Comparison of ENCODE assay signal across 11 mouse cellular contexts in the genomic region with DNA sequence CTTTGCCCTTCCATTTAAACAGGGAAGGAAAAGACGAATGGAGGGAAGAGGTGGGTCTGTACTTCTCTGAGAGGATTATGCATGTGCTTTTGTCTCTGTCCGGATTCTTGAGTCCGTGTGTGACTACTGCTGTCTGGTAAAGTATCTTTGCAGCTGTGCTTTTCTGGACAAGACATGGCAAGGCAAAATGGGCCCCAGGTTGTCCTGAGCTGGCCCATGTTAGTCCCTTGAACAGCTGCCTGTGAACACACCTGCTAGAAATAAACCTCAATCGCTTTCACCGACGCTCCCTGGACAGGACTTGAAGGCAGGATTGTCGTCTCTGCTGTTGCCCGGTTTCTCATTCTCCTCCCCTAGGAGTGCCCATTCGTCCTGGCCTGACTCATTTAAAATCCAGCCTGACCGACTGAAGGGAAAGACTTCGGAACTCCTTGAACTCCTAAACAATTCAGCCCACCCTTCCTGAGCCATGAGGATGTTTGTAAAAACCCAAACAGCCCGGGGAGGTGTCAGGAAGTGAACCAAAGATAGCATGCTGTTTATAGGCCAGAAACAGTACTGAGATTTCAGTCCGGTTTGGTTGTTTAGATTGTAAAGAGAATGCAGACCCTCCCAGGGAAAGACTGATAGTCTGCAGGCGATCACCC.
DNase-seq lines count a peak whose midpoint lies in the region; ATAC-seq and TF ChIP-seq lines count a peak whose summit lies in the region.
"Had no signal": no experiment of that assay in that cellular context is flagged by ENCODE, and none has a peak within 500 bp of the region (broad histone marks: within the 10 kb centered on the region; RNA-seq: fewer than 3 reads in every experiment).

No protein-coding gene starts in this region.

- TF ChIP-seq POLR2A in kidney, adult 2 months (IDR thresholded peaks at IDR 0.05; ENCODE audit: low read depth, low read length): no peak

- no peak overlapping the region for H3K9ac ChIP-seq in kidney, embryonic 15.5 days
- H3K9ac ChIP-seq: embryonic facial prominence, embryonic 13.5 days; liver, postnatal 0 days; neural tube, embryonic 12.5 days had no signal

- peaks cover 4% of the 10 kb centered on the region; the same call in 1 of the 2 replicates for H3K4me1 ChIP-seq in kidney, adult 2 months (ENCODE audit: control insufficient read depth, insufficient read depth, low read length)
- no peaks in the 10 kb centered on the region for H3K4me1 ChIP-seq in kidney, embryonic 15.5 days
- H3K4me1 ChIP-seq: embryonic facial prominence, embryonic 13.5 days; neural tube, embryonic 12.5 days had no signal

- no peaks in the 10 kb centered on the region for H3K9me3 ChIP-seq in kidney, embryonic 15.5 days (replicated peaks)
- H3K9me3 ChIP-seq: embryonic facial prominence, embryonic 13.5 days; neural tube, embryonic 12.5 days had no signal

- no peaks in the 10 kb centered on the region for H3K36me3 ChIP-seq in kidney, adult 2 months (ENCODE audit: control insufficient read depth, insufficient read depth, low read length)
- no peaks in the 10 kb centered on the region for H3K36me3 ChIP-seq in kidney, embryonic 15.5 days
- H3K36me3 ChIP-seq: embryonic facial prominence, embryonic 13.5 days; neural tube, embryonic 12.5 days had no signal

- H3K27ac ChIP-seq in kidney, adult 2 months (ENCODE audit: insufficient read depth, low read depth, low read length): peak overlapping the region; percentile 56
- H3K27ac ChIP-seq in kidney, embryonic 15.5 days: no peak overlapping the region
- H3K27ac ChIP-seq: embryonic facial prominence, embryonic 13.5 days; neural tube, embryonic 12.5 days had no signal

- H3K4me2 ChIP-seq in kidney, embryonic 15.5 days: no peak overlapping the region
- H3K4me2 ChIP-seq: embryonic facial prominence, embryonic 13.5 days; neural tube, embryonic 12.5 days had no signal

- no peak for TF ChIP-seq CTCF in kidney, adult 2 months (conservative IDR thresholded peaks at IDR 0.05; ENCODE audit: insufficient read depth, insufficient read length, low read depth, low read length)

- no peak overlapping the region for H3K4me3 ChIP-seq in kidney, adult 2 months (ENCODE audit: insufficient read depth, low read depth, low read length)
- H3K4me3 ChIP-seq in kidney, embryonic 15.5 days (replicated peaks): no peak overlapping the region
- H3K4me3 ChIP-seq: embryonic facial prominence, embryonic 13.5 days; neural tube, embryonic 12.5 days had no signal

- H3K27me3 ChIP-seq in kidney, adult 2 months (replicated peaks; ENCODE audit: control insufficient read depth, insufficient read depth, low read length): no peaks in the 10 kb centered on the region
- H3K27me3 ChIP-seq in kidney, embryonic 15.5 days: no peaks in the 10 kb centered on the region
- H3K27me3 ChIP-seq: embryonic facial prominence, embryonic 13.5 days; neural tube, embryonic 12.5 days had no signal

- peak; percentile 23 to 53 for DNase-seq in adrenal gland, adult (ENCODE audit: inconsistent age in 2 of 2, low spot score in 1 of 2)
- DNase-seq in adrenal gland, postnatal 4 days (ENCODE audit: low spot score in 2 of 2): no peak
- DNase-seq in kidney, adult 2 months: peak; percentile 74
- peak; percentile 25 to 34 for DNase-seq in kidney, adult 8-10 months
- peak; percentile 60 to 71 for DNase-seq in lung, postnatal 4 days
- DNase-seq in frontal cortex, adult 2 months (ENCODE audit: extremely low spot score in 1 of 2, low spot score in 1 of 2): no peak
- no peak for DNase-seq in spleen, postnatal 10 days (ENCODE audit: low spot score in 2 of 2)
- DNase-seq: liver, postnatal 0 days had no signal

- no peak for ATAC-seq in kidney, embryonic 15.5 days (replicated peaks; ENCODE audit: low FRiP score)
- ATAC-seq: liver, postnatal 0 days had no signal

- 58% methylated on average over 14 of the region's 14 CpGs for WGBS in kidney, adult 2 months
- 54% methylated on average over 14 of the region's 14 CpGs for WGBS in kidney, embryonic 15.5 days

Comparison
In these comparisons a context has a peak if more than half of its experiments do, and no peak if none do; other contexts are left out.
1. DNase-seq: peak in adrenal gland, adult (2 of 2), kidney, adult 2 months (single experiment), kidney, adult 8-10 months (2 of 2) and lung, postnatal 4 days (2 of 2); none in adrenal gland, postnatal 4 days (0 of 2), frontal cortex, adult 2 months (0 of 2) and spleen, postnatal 10 days (0 of 2).